In genomic region chr5:35907633-35908426, GRCm38 (mm10) we compare ENCODE assay signal across 8 mouse cellular contexts. TPM values are rescaled to one million over a fixed set of nuclear protein-coding genes. Genes with fewer than 3 reads are reported as not detected.
A peak's percentile ranks its signal among the peaks of the same experiment; 100 is the strongest.
DNase-seq lines count a peak whose midpoint lies in the region; ATAC-seq and TF ChIP-seq lines count a peak whose summit lies in the region.

No protein-coding gene starts in this region.

- H3K27me3 ChIP-seq in forebrain, embryonic 15.5 days, result no peaks in the 10 kb centered on the region
- H3K27me3 ChIP-seq in stomach, postnatal 0 days (ENCODE audit: control insufficient read depth, insufficient read depth, low read length), result no peaks in the 10 kb centered on the region

- H3K9ac ChIP-seq in forebrain, embryonic 15.5 days (replicated peaks), result 0 out of 2 replicates have a peak overlapping the region, but pooled peaks have one; percentile 5
- peak overlapping the region; percentile 27; the same call in 1 of the 2 replicates for H3K9ac ChIP-seq in stomach, postnatal 0 days (ENCODE audit: low read length)

- ATAC-seq in forebrain, embryonic 15.5 days (replicated peaks), result peak; percentile 85
- ATAC-seq in stomach, postnatal 0 days (ENCODE audit: low FRiP score, low TSS enrichment), result peak; percentile 76; the same call in 1 of the 2 replicates

- peak; percentile 82 for DNase-seq in NIH3T3 (ENCODE audit: low read depth)
- DNase-seq in heart, postnatal 14 days, result peak; percentile 56 to 75
- peak; percentile 77 to 88 for DNase-seq in kidney, postnatal 4 days
- peak; percentile 70 for DNase-seq in mesoderm, embryonic 11.5 days (ENCODE audit: low read depth, low spot score)
- DNase-seq in stomach, postnatal 0 days (ENCODE audit: low spot score), result peak; percentile 46
- DNase-seq in thymus, adult 18-20 months, result no peak

- no peaks in the 10 kb centered on the region for H3K36me3 ChIP-seq in forebrain, embryonic 15.5 days
- peaks cover 2% of the 10 kb centered on the region; the same call in 1 of the 2 replicates for H3K36me3 ChIP-seq in stomach, postnatal 0 days (ENCODE audit: control insufficient read depth, insufficient read depth, low read length)

- H3K9me3 ChIP-seq in forebrain, embryonic 15.5 days, result 0 out of 2 replicates have a peak, but pooled peaks cover 4% of the 10 kb centered on the region
- H3K9me3 ChIP-seq in stomach, postnatal 0 days (ENCODE audit: control insufficient read depth, low read length), result 0 out of 2 replicates have a peak, but pooled peaks cover 3% of the 10 kb centered on the region

- peak overlapping the region; percentile 41; the same call in 1 of the 2 replicates for H3K27ac ChIP-seq in brown adipose tissue, adult 24 weeks (replicated peaks; ENCODE audit: low read depth, low read length)
- H3K27ac ChIP-seq in forebrain, embryonic 15.5 days (replicated peaks), result peak overlapping the region; percentile 62
- H3K27ac ChIP-seq in stomach, postnatal 0 days (replicated peaks), result peak overlapping the region; percentile 79

- no peak overlapping the region for H3K4me3 ChIP-seq in brown adipose tissue, adult 24 weeks (ENCODE audit: insufficient read depth, low read depth, low read length)
- H3K4me3 ChIP-seq in forebrain, embryonic 15.5 days, result no peak overlapping the region
- no peak overlapping the region for H3K4me3 ChIP-seq in stomach, postnatal 0 days (ENCODE audit: low read depth, low read length)

- peak; percentile 17; the same call in 1 of the 2 replicates for TF ChIP-seq CTCF in stomach, postnatal 0 days (IDR thresholded peaks at IDR 0.05; ENCODE audit: low read depth)

- peaks cover 31% of the 10 kb centered on the region for H3K4me1 ChIP-seq in brown adipose tissue, adult 24 weeks (ENCODE audit: control insufficient read depth, insufficient read depth, insufficient read length, low read length)
- H3K4me1 ChIP-seq in forebrain, embryonic 15.5 days, result peaks cover 43% of the 10 kb centered on the region
- peaks cover 21% of the 10 kb centered on the region for H3K4me1 ChIP-seq in stomach, postnatal 0 days (replicated peaks; ENCODE audit: control insufficient read depth, insufficient read depth)

- whole genome bisulfite sequencing in forebrain, embryonic 15.5 days, result 42% methylated on average over 15 of the region's 15 CpGs
- WGBS in stomach, postnatal 0 days, result 14% methylated on average over 15 of the region's 15 CpGs

- H3K4me2 ChIP-seq in forebrain, embryonic 15.5 days (replicated peaks), result no peak overlapping the region; the same call in 1 of the 2 replicates
- peak overlapping the region; percentile 27; the same call in 1 of the 2 replicates for H3K4me2 ChIP-seq in stomach, postnatal 0 days (replicated peaks; ENCODE audit: low read depth)

- TF ChIP-seq EP300 in stomach, postnatal 0 days (optimal IDR thresholded peaks at IDR 0.05), result no peak

- intact Hi-C loops in heart, postnatal 14 days (cut with DNase I), result no loop called here

RNA-seq across cellular contexts. Expression of gene Afap1, which starts 14.7 kb away (rescaled TPM):
- polyA plus RNA-seq in brown adipose tissue, adult 24 weeks (2012; ENCODE audit: insufficient read depth, insufficient read length, missing spikeins), result 19.0 and 19.3 TPM in 2 replicates
- polyA plus RNA-seq in forebrain, embryonic 15.5 days (2015; fragmentation: Nextera tagmentation; extraction: Ambion mirVana), result 52.5 and 55.7 TPM in 2 replicates
- 10 to 100 TPM; 28.3 to 28.7 TPM for total RNA-seq in heart, postnatal 14 days (2021)
- polyA plus RNA-seq in stomach, postnatal 0 days (2015; fragmentation: Nextera tagmentation; extraction: Ambion mirVana), result 9.3 and 9.4 TPM in 2 replicates

Comparison
In these comparisons a context has a peak if more than half of its experiments do, and no peak if none do; other contexts are left out.
1. DNase-seq: peak in NIH3T3 (single experiment), heart, postnatal 14 days (2 of 2), kidney, postnatal 4 days (2 of 2), mesoderm, embryonic 11.5 days (single experiment) and stomach, postnatal 0 days (single experiment); none in thymus, adult 18-20 months (0 of 2).
2. Peak in every context shown above with its lines, with median percentiles within 50 percentile points of each other: H3K27ac ChIP-seq.